Mouse (Mus musculus): ENCODE measurements around the gene Ecsit.

DNA sequence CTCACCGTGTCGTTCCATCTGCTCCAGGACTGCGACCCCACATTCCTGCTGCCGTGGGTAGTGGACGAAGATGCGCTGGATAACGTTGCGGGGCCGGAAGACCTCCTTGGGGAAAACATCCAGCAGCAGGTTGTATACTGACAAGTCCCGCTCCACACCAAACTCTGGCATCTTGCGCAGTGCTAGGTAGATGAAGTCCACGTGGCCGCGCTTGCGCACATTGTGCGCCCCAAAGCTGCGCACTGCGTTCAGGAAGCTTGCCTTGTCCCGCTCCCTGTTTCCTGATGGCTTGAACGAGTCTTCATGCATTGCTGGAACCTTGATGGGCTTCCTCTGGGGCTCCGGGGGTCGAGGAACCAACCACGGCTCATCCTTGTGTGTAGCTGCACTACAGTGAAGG, 9.0 kb downstream of the Ecsit start:
- TF ChIP-seq CTCF (IDR thresholded peaks at IDR 0.05; ENCODE audit: control insufficient read depth, insufficient read depth, insufficient replicate concordance, low read depth, low read length) (no peak), POLR2A (IDR thresholded peaks at IDR 0.05; ENCODE audit: control insufficient read depth, low read depth, low read length) (no peak)

All from testis, adult 2 months (tissue).